Mouse (Mus musculus) stomach, embryonic 15.5 days (tissue): ENCODE measurements around the gene Slc25a25. TPM values are rescaled to one million over a fixed set of nuclear protein-coding genes. Genes with fewer than 3 reads are reported as not detected.
"Not testable (repeated sequence)": the region's sequence is repeated elsewhere in the genome, so short reads cannot be mapped to it uniquely, and the experiment has no call there.

ENCODE experiments used
- ATAC-seq: fragments of 200-750 bp; cut with Nextera tagmentation; 2 replicates; pipeline ENCODE4 v1.8.0; 2017; ENCODE audit warnings: low read depth, moderate number of reproducible peaks, moderate TSS enrichment; ENCODE audit not compliant: insufficient read depth, low FRiP score
- H3K27ac ChIP-seq: fragments of 300-500 bp; sonication (generic); 2 replicates; pipeline ENCODE4 v1.5.1; 2015; ENCODE audit warnings: mild to moderate bottlenecking, inconsistent platforms
- H3K27me3 ChIP-seq: fragments of 300-500 bp; sonication (generic); replicated peaks from 2 replicates; pipeline ENCODE4 v1.6.1; 2015; ENCODE audit warnings: inconsistent platforms
- H3K36me3 ChIP-seq: fragments of 300-500 bp; sonication (generic); 2 replicates; pipeline ENCODE4 v1.6.1; 2015; ENCODE audit warnings: inconsistent platforms
- H3K4me1 ChIP-seq: fragments of 300-500 bp; sonication (generic); 2 replicates; pipeline ENCODE4 v1.6.1; 2015; ENCODE audit warnings: inconsistent platforms
- H3K4me2 ChIP-seq: fragments of 300-500 bp; sonication (generic); 2 replicates; pipeline ENCODE4 v1.6.1; 2015; ENCODE audit warnings: mild to moderate bottlenecking, inconsistent platforms
- H3K4me3 ChIP-seq: fragments of 300-500 bp; sonication (generic); replicated peaks from 2 replicates; pipeline ENCODE4 v1.5.1; 2015; ENCODE audit warnings: inconsistent platforms
- H3K9ac ChIP-seq: fragments of 300-500 bp; sonication (generic); 2 replicates; pipeline ENCODE4 v1.6.1; 2015; ENCODE audit warnings: inconsistent platforms
- H3K9me3 ChIP-seq: fragments of 300-500 bp; sonication (generic); 2 replicates; pipeline ENCODE4 v1.6.1; 2016; ENCODE audit warnings: inconsistent platforms
- WGBS: fragments of 180-500 bp; shearing (Covaris S2); methylation state at CpG from one replicate; pipeline ENCODE4 v1.1.7; 2015; 5-methylcytosine and 5-hydroxymethylcytosine counted together
- polyA plus RNA-seq: library from polyadenylated mRNA; unstranded; fragments of >200 nt; fragmentation: Nextera tagmentation; extraction: Ambion mirVana; gene quantifications from 2 replicates; pipeline ENCODE4 v1.2.1, GENCODE M21; 2015

Slc25a25 gene
- 17.6 and 17.9 TPM in 2 replicates for polyA plus RNA-seq

GRCm38 (mm10) chr2:32450881-32451844 is at the start of gene Slc25a25:
Slc25a25 (minus strand) TSS chr2:32451445.
- Histone ChIP-seq H3K27ac (peak within 1 kb of the TSS; percentile 97), H3K36me3 (peaks cover 6% of the 10 kb centered on the region; the same call in 1 of the 2 replicates), H3K27me3 (no peaks in the 10 kb centered on the region), H3K4me2 (peak within 1 kb of the TSS; percentile 88), H3K9ac (peak within 1 kb of the TSS; percentile 69), H3K4me3 (peak within 1 kb of the TSS; percentile 90), H3K9me3 (no peaks in the 10 kb centered on the region), H3K4me1 (peaks cover 35% of the 10 kb centered on the region)
- under 1% methylated on average over 103 of the region's 103 CpGs for WGBS
- peak; percentile 84 for ATAC-seq

GRCm38 (mm10) chr2:32500461-32500860 is 49.2 kb upstream of the Slc25a25 start:
- Histone ChIP-seq H3K9me3 (no peaks in the 10 kb centered on the region), H3K36me3 (no peaks in the 10 kb centered on the region), H3K4me2 (no peak overlapping the region), H3K4me3 (no peak overlapping the region), H3K27me3 (no peaks in the 10 kb centered on the region), H3K4me1 (peaks cover 8% of the 10 kb centered on the region; the same call in 1 of the 2 replicates), H3K9ac (no peak overlapping the region), H3K27ac (no peak overlapping the region)
- WGBS, result 68% methylated on average over 5 of the region's 5 CpGs
- no peak for ATAC-seq

GRCm38 (mm10) chr2:32499365-32499764 is 48.1 kb upstream of the Slc25a25 start:
- WGBS, result 79% methylated on average over 4 of the region's 4 CpGs
- Histone ChIP-seq H3K4me2 (no peak overlapping the region), H3K4me1 (peaks cover 8% of the 10 kb centered on the region; the same call in 1 of the 2 replicates), H3K9me3 (no peaks in the 10 kb centered on the region), H3K4me3 (no peak overlapping the region), H3K27ac (no peak overlapping the region), H3K36me3 (no peaks in the 10 kb centered on the region), H3K27me3 (no peaks in the 10 kb centered on the region), H3K9ac (no peak overlapping the region)
- no peak for ATAC-seq

- Histone ChIP-seq H3K9ac (no peak overlapping the region), H3K9me3 (no peaks in the 10 kb centered on the region), H3K4me3 (no peak overlapping the region), H3K4me1 (no peaks in the 10 kb centered on the region), H3K36me3 (no peaks in the 10 kb centered on the region), H3K27me3 (no peaks in the 10 kb centered on the region), H3K4me2 (no peak overlapping the region), H3K27ac (no peak overlapping the region)
- no peak for ATAC-seq
- WGBS, result 46% methylated on average over 5 of the region's 5 CpGs
These were observed 44.9 kb upstream of the Slc25a25 start for GRCm38 (mm10) chr2:32496190-32496589.

- H3K9me3 ChIP-seq, result no peaks in the 10 kb centered on the region
- ATAC-seq, result no peak; the same call in 1 of the 2 replicates
- no peak overlapping the region for H3K4me3 ChIP-seq
- H3K4me2 ChIP-seq, result peak overlapping the region; percentile 25; the same call in 1 of the 2 replicates
- H3K27me3 ChIP-seq, result no peaks in the 10 kb centered on the region
- no peak overlapping the region for H3K27ac ChIP-seq
- H3K4me1 ChIP-seq, result no peaks in the 10 kb centered on the region
- no peak overlapping the region for H3K9ac ChIP-seq
- 67% methylated on average over 20 of the region's 20 CpGs for WGBS
- no peaks in the 10 kb centered on the region for H3K36me3 ChIP-seq
These were observed 44.0 kb upstream of the Slc25a25 start for GRCm38 (mm10) chr2:32495185-32495726.

GRCm38 (mm10) chr2:32494522-32494921 is 43.3 kb upstream of the Slc25a25 start:
- Histone ChIP-seq H3K4me1 (no peaks in the 10 kb centered on the region), H3K27me3 (no peaks in the 10 kb centered on the region), H3K4me3 (no peak overlapping the region), H3K27ac (no peak overlapping the region), H3K9me3 (no peaks in the 10 kb centered on the region), H3K36me3 (no peaks in the 10 kb centered on the region), H3K9ac (no peak overlapping the region), H3K4me2 (no peak overlapping the region)
- 59% methylated on average over 2 of the region's 2 CpGs for WGBS
- ATAC-seq, result no peak

- Histone ChIP-seq H3K9me3 (no peaks in the 10 kb centered on the region), H3K36me3 (no peaks in the 10 kb centered on the region), H3K27ac (no peak overlapping the region), H3K27me3 (no peaks in the 10 kb centered on the region), H3K4me1 (no peaks in the 10 kb centered on the region), H3K4me3 (no peak overlapping the region), H3K4me2 (no peak overlapping the region), H3K9ac (no peak overlapping the region)
- no peak for ATAC-seq
- WGBS, result 51% methylated on average over 12 of the region's 12 CpGs
These were observed 42.1 kb upstream of the Slc25a25 start for GRCm38 (mm10) chr2:32493301-32493701.

- Histone ChIP-seq H3K4me1 (no peaks in the 10 kb centered on the region), H3K36me3 (no peaks in the 10 kb centered on the region), H3K9ac (no peak overlapping the region), H3K27me3 (no peaks in the 10 kb centered on the region), H3K27ac (no peak overlapping the region), H3K4me3 (no peak overlapping the region), H3K4me2 (no peak overlapping the region), H3K9me3 (no peaks in the 10 kb centered on the region)
- 58% methylated on average over 2 of the region's 2 CpGs for WGBS
- no peak for ATAC-seq
These were observed 41.4 kb upstream of the Slc25a25 start for GRCm38 (mm10) chr2:32492661-32493060.

- not testable (repeated sequence) for H3K9me3 ChIP-seq, H3K36me3 ChIP-seq, ATAC-seq, H3K4me2 ChIP-seq, H3K4me3 ChIP-seq, H3K27ac ChIP-seq, H3K27me3 ChIP-seq, H3K9ac ChIP-seq, H3K4me1 ChIP-seq
These were observed 39.5 kb upstream of the Slc25a25 start for GRCm38 (mm10) chr2:32490730-32491129.

GRCm38 (mm10) chr2:32488679-32489078 is 37.4 kb upstream of the Slc25a25 start:
- H3K4me2 ChIP-seq, result no peak overlapping the region
- no peak overlapping the region for H3K27ac ChIP-seq
- H3K4me3 ChIP-seq, result no peak overlapping the region
- no peaks in the 10 kb centered on the region for H3K9me3 ChIP-seq
- WGBS, result 0% methylated on average over 5 of the region's 5 CpGs
- H3K4me1 ChIP-seq, result no peaks in the 10 kb centered on the region
- H3K9ac ChIP-seq, result no peak overlapping the region
- peak; percentile 27; the same call in 1 of the 2 replicates for ATAC-seq
- H3K27me3 ChIP-seq, result no peaks in the 10 kb centered on the region
- H3K36me3 ChIP-seq, result no peaks in the 10 kb centered on the region

- Histone ChIP-seq H3K4me2 (no peak overlapping the region), H3K27ac (no peak overlapping the region)
- peak; percentile 60; the same call in 1 of the 2 replicates for ATAC-seq
These were observed 35.9 kb upstream of the Slc25a25 start for GRCm38 (mm10) chr2:32487124-32487623.

GRCm38 (mm10) chr2:32486155-32486554 is 34.9 kb upstream of the Slc25a25 start:
- WGBS, result 90% methylated on average over 9 of the region's 9 CpGs
- Histone ChIP-seq H3K27ac (no peak overlapping the region), H3K4me2 (no peak overlapping the region), H3K27me3 (no peaks in the 10 kb centered on the region), H3K9ac (no peak overlapping the region), H3K4me3 (no peak overlapping the region), H3K4me1 (no peaks in the 10 kb centered on the region), H3K9me3 (no peaks in the 10 kb centered on the region), H3K36me3 (no peaks in the 10 kb centered on the region)
- no peak for ATAC-seq

More at GRCm38 (mm10) chr2:32487124-32487623, 35.9 kb upstream of the Slc25a25 start:
- 6% methylated on average over 6 of the region's 6 CpGs for WGBS
- H3K4me3 ChIP-seq, result no peak overlapping the region
- no peaks in the 10 kb centered on the region for H3K9me3 ChIP-seq
- H3K9ac ChIP-seq, result no peak overlapping the region
- no peaks in the 10 kb centered on the region for H3K27me3 ChIP-seq
- H3K4me1 ChIP-seq, result no peaks in the 10 kb centered on the region
- H3K36me3 ChIP-seq, result no peaks in the 10 kb centered on the region
